Mouse (Mus musculus): ENCODE data around the gene Slc22a13.

GRCm38 (mm10) chr9:119254187-119254586 lies 45.3 kb upstream of the Slc22a13 start:
- TF ChIP-seq POLR2A (IDR thresholded peaks at IDR 0.05; ENCODE audit: borderline replicate concordance, insufficient read depth, low read length): no peak
- no peak for TF ChIP-seq CTCF (IDR thresholded peaks at IDR 0.05; ENCODE audit: borderline replicate concordance, insufficient read depth, low read depth, low read length)

All from cerebellum, adult 2 months (tissue).